Mouse (Mus musculus): ENCODE results near the gene Gm4763. TPM values are rescaled to one million over a fixed set of nuclear protein-coding genes. Genes with fewer than 3 reads are reported as not detected.
"Not testable (repeated sequence)": the region's sequence is repeated elsewhere in the genome, so short reads cannot be mapped to it uniquely, and the experiment has no call there.

The Gm4763 gene
- not detected for total RNA-seq (2021)
- long read RNA-seq, experiment 1: 0 reads
- long read RNA-seq, experiment 2: 0 reads

- DNase-seq (ENCODE audit: low spot score in 2 of 2): not testable (repeated sequence)
Observed at GRCm38 (mm10) chr7:24726808-24727207, at the start of gene Gm4763. TSS of gene Gm4763 (minus strand) at chr7:24726908.

GRCm38 (mm10) chr7:24776145-24776544 is 49.4 kb upstream of the Gm4763 start:
- DNase-seq (ENCODE audit: low spot score in 2 of 2): no peak

DNA sequence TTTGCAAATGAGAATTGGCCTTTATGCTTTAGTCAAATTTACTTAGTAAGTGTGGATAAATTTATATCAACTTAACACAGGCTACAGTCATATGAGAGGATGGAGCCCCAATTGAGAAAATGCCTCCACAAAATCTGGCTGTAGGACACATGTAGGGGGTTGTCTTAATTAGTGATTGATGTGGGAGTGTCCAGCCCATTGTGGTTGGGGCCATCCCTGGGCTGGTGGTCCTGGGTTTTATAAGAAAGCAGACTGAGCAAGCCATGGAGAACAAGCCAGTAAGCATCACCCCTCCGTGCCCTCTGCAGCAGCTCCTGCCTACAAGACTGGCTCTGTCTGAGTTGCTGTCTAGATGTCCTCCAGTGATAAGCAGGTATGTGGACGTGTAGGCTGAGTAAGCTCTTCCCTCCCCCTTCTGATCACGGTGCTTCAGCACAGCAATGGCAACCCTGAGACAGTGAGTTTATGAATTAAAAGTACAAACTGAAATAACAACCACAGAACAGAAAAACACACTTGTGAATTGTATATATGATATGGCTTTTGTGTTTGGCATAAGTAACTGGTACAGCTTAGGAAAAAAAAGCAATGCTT is 47.3 kb upstream of the Gm4763 start:
- DNase-seq (ENCODE audit: low spot score in 2 of 2): no peak

DNA sequence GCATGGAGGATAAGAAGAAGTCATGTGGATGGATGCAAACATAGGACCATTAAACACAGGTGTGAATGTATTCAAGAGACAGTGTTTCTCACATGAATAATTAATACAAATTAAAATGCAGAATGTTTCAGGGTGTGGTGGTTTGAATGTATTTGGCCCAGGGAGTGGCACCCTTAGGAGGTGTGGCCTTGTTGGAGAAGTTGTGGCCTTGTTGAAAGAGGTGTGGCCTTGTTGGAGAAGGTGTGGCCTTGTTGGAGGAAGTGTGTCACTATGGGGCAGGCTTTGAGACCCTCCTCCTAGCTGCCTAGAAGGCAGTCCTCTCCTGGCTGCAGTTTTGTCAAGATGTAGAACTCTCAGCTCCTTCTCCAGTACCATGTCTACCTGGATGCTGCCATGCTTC is 44.7 kb upstream of the Gm4763 start:
- no peak for DNase-seq (ENCODE audit: low spot score in 2 of 2)

DNA sequence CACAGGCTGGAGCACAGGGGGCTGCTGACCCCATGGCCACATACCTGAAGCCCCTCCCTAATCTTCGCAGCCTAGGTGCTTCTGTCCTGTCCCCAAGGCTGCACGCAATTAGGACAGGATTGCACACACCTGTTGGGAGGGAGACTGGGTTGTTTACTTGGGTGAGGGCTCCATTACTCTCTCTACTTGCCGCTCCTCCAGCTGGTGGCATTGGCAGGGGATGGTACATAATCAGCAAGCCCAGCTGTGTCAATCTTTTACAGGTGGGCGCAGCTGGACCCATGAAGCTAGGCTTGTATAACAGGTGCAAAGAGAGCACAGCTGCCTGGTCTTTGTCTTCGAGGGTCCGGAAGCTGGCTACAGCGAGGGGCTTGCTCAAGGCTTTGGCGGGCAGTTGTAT is 35.9 kb upstream of the Gm4763 start:
- no peak for DNase-seq (ENCODE audit: low spot score in 2 of 2)

- no peak for DNase-seq (ENCODE audit: low spot score in 2 of 2)
Observed at GRCm38 (mm10) chr7:24761161-24761560, 34.5 kb upstream of the Gm4763 start.

GRCm38 (mm10) chr7:24760211-24760610 is 33.5 kb upstream of the Gm4763 start, which contains the start of gene Cd177:
TSS of gene Cd177 (minus strand) at chr7:24760311.
- DNase-seq (ENCODE audit: low spot score in 2 of 2): no peak

- no peak for DNase-seq (ENCODE audit: low spot score in 2 of 2)
Observed at GRCm38 (mm10) chr7:24758520-24758919, 31.8 kb upstream of the Gm4763 start.

DNA sequence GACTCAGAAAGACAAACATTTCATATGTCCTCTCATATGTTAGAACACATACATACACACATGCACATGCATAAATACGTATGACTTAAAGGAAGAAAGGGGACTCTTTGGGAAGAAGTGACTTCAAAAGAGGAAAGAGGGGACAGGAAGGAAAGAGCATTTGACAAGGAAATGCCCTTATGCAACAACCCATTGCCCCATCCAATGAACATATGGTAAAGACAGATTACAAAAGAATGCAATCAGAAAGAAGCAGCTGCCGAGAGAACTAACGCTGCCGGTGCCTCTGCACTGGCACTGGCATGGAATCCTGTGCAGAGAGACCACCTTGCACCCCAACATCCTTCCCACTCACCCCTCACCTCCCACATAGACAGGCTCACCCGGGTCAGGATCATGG is 26.8 kb upstream of the Gm4763 start:
- DNase-seq (ENCODE audit: low spot score in 2 of 2): no peak

- DNase-seq (ENCODE audit: low spot score in 2 of 2): no peak
Observed at GRCm38 (mm10) chr7:24751610-24752009, 24.9 kb upstream of the Gm4763 start.

DNA sequence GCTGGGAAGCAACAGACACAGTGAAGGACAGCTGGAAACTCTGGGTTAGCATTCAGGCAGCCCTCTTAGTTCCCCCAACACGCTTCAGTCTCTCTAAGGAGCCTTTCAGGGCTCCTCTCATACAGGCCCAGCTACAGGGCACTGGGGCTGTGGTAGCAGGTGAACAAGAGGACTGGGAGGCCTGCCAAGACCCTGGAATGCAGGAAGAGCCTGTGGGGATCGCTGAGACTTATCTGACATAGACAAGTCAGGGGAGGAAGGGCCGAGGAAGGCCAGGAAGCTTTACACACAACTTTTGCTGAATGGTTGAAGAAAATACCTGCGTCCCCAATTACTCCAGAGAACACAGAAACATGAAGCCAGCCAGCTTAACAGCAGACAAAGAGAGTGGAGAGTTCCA is 24.0 kb upstream of the Gm4763 start:
- DNase-seq (ENCODE audit: low spot score in 2 of 2): no peak

DNA sequence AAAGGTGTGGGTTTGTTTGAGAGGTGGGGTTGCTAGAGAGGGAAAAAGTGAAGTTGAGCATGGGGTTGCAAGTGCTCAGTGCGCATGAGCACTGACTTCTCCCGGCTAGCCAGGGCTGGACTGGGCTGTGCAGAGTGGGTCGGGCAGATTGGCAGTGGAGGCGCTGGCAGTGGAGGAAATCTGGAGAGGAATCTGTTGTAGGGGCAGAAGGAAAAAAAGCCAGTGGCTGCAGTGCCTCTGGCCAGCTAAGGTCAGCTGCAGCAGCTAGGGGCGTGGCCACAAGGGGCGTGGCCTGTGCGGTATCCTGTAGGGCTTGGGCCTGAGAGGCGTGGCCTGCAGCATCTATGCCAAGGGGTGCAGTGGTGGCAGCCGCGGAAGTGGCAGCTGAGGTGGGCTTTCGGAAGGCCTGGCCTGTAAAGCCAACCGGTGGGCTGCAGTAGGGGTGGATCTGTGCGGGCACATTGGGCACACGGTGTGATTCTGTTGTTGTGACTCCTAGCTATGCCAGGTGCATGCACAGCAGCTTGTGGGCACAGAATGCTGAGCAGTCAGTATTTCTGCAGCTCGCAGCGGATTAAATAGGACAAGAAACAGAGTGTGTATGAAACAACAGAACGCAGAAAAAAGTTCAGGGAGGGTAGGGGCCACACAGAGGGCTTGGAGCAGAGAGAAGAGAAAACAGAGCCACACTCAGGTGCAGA is 9.4 kb upstream of the Gm4763 start:
- DNase-seq (ENCODE audit: low spot score in 2 of 2): no peak

DNA sequence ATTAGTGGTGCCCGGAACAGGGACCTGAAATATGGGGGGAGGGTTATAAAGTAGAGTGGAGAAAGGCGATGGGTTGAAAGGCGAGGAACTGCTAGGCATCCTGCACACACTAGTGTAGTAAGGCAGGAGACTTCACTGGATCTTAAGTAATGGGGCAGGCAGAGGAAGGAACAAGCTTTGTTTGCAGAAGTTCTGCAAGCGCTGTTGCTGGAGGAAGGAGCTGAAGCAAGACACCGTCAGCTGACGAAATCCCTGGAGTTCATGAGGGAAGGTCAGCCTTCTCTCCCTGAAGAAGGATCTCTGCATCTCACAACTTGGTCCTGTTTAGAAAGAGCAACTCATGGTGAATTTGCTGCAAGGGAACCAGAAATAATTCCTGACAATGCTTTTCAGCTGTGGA is 11.7 kb downstream of the Gm4763 start:
- no peak for DNase-seq (ENCODE audit: low spot score in 2 of 2)

DNA sequence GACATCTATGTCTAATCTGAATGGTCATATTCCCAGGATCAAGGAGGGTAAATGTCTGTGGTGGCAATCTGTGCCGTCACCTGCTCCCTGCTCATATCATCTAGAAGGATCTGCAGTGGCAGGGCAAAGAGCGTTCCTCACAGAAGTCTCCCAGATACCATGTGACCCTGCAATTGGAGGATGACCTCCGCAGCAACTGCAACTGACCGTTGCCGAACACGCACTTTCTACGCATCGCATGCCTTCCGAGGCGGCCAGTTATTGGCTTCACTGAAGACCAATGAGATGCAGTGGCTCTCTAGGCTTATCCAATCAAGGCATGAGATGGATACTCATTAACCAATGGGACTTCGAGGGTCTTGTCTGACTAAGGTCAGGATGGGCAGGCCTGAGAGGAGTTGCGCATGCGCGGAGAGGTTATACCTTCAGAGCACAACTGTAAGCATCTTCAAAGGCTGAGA is 17.8 kb downstream of the Gm4763 start, which contains the start of gene BC049730:
TSS of gene BC049730 (plus strand) at position 411 of the 461 bp plus-strand sequence.
- no peak for DNase-seq (ENCODE audit: low spot score in 2 of 2)

DNA sequence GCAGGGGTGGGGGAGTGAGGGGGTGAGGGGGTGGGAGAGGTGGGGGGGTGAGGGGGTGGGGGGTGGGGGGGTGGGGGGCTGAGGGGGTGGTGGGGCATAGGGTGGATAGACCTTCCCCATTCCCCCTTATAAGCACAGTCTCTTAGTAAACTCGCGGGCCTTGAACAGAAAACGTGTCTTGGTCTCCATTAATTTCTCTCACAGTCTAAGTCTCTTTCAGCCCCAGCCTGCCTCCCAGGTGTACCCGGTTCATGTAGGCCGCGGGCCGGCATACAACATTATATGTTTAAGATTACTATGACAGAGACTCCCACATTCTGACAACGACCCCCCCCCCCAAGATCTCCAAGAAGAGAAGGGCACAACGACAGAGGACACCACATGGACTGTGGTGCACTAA is 23.9 kb downstream of the Gm4763 start:
- not testable (repeated sequence) for DNase-seq (ENCODE audit: low spot score in 2 of 2)

- DNase-seq (ENCODE audit: low spot score in 2 of 2): not testable (repeated sequence)
Observed at GRCm38 (mm10) chr7:24697891-24698290, 28.8 kb downstream of the Gm4763 start.

- not testable (repeated sequence) for DNase-seq (ENCODE audit: low spot score in 2 of 2)
Observed at GRCm38 (mm10) chr7:24692693-24693092, 34.0 kb downstream of the Gm4763 start.

GRCm38 (mm10) chr7:24687519-24687918 is 39.2 kb downstream of the Gm4763 start:
- not testable (repeated sequence) for DNase-seq (ENCODE audit: low spot score in 2 of 2)

DNA sequence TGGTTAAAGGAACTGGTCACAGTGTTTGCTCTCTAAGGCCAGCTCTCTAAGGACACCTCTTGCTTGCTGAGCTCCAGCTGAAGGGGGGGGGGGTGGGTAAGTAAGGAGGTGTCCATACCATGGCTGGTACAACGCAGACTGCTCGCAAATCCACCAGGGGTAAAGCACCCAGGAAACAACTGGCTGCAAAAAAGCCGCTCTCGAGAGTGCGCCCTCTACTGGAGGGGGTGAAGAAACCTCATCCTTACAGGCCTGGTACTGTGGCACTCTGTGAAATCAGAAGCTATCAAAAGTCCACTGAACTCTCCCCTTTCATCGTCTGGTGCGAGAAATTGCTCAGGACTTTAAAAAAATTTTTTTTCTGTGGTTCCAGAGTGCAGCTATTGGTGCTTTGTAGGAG is 42.6 kb downstream of the Gm4763 start:
- DNase-seq (ENCODE audit: low spot score in 2 of 2): peak in 1 of 2 experiments; percentile 7

DNA sequence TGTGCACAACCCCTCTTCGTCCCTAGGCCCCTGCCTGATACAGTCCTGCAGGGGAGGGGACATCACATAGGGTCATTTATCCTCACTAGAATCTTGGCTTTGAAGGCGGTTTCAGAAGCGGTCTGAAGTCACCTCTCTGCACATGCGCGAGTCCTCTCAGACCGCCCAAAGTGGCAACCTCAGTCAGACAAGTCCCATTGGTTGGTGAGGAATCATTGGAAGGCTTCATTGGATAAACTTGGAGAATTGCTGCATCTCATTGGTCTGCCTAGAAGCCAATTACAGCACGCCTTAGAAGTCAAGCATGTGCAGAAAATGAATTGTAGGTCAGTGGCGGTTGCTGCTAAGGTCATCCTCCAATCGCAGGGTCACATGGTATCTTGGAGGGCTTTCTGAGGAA is 50.1 kb downstream of the Gm4763 start, which contains the start of gene Tex101:
TSS of gene Tex101 (minus strand) at position 101 of the 400 bp plus-strand sequence.
- DNase-seq (ENCODE audit: low spot score in 2 of 2): no peak

DNA sequence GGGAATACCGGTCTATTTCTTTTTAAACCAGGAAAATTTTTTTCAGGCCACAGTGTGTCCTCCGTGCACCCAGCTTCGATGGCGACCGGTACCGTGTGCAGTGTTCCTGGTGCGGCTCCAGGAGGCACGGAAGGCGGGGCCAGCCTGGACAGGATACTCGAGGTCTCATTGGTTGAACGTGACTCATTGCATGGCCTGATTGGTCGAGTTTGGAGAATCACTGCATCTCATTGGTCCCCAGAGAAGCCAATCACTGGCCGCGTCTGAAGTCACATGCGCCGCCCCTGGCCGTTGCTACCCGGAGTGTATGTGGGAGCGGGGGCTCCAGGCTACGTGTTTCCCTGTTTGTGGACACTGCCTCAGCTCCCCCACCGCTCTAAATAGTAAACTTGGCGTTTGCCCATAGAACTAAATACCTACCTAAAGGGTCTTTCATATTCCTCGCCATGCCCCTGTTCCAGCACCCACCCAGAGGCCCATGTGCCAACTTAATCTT is 54.7 kb downstream of the Gm4763 start:
- no peak for DNase-seq (ENCODE audit: low spot score in 2 of 2)
